Mouse (Mus musculus): ENCODE measurements at regions not wholly inside any gene's neighbourhood (a gene's known extent, or its start where the extent isn't known, plus 50 kb on each side); places are given as distances from the start of the nearest gene placed in this dataset.

- H3K4me2 ChIP-seq (ENCODE audit: low read depth), result no peak overlapping the region
- H3K4me3 ChIP-seq (ENCODE audit: low read depth, low read length), result no peak overlapping the region
- no peaks in the 10 kb centered on the region for H3K9me3 ChIP-seq (ENCODE audit: low read length)
- ATAC-seq, result no peak
- H3K36me3 ChIP-seq (ENCODE audit: insufficient read depth), result no peaks in the 10 kb centered on the region
- TF ChIP-seq CTCF (IDR thresholded peaks at IDR 0.05; ENCODE audit: low read depth), result no peak
- no peak for DNase-seq
- H3K27me3 ChIP-seq (ENCODE audit: insufficient read depth, low read length), result no peaks in the 10 kb centered on the region
- H3K4me1 ChIP-seq (ENCODE audit: insufficient read depth), result no peaks in the 10 kb centered on the region
- no peak overlapping the region for H3K27ac ChIP-seq (ENCODE audit: low read depth, low read length)
- no peak overlapping the region for H3K9ac ChIP-seq
These were observed 506.4 kb downstream of the Nfib start for GRCm38 (mm10) chr4:82199118-82199517.

- ATAC-seq, result no peak
- no peak overlapping the region for H3K4me2 ChIP-seq (ENCODE audit: low read depth)
- no peak overlapping the region for H3K4me3 ChIP-seq (ENCODE audit: low read depth, low read length)
- H3K4me1 ChIP-seq (ENCODE audit: insufficient read depth), result no peaks in the 10 kb centered on the region
- H3K9me3 ChIP-seq (ENCODE audit: low read length), result no peaks in the 10 kb centered on the region
- H3K9ac ChIP-seq, result no peak overlapping the region
- H3K27ac ChIP-seq (ENCODE audit: low read depth, low read length), result no peak overlapping the region
- no peaks in the 10 kb centered on the region for H3K27me3 ChIP-seq (ENCODE audit: insufficient read depth, low read length)
- 70% methylated on average over 6 of the region's 6 CpGs for WGBS
- no peak for TF ChIP-seq CTCF (IDR thresholded peaks at IDR 0.05; ENCODE audit: low read depth)
- H3K36me3 ChIP-seq (ENCODE audit: insufficient read depth), result no peaks in the 10 kb centered on the region
- no peak for DNase-seq
These were observed 507.9 kb downstream of the Nfib start for GRCm38 (mm10) chr4:82197611-82198010.

- no peak overlapping the region for H3K4me2 ChIP-seq (ENCODE audit: low read depth)
- H3K4me3 ChIP-seq (ENCODE audit: low read depth, low read length), result no peak overlapping the region
- no peaks in the 10 kb centered on the region for H3K9me3 ChIP-seq (ENCODE audit: low read length)
- no peak overlapping the region for H3K9ac ChIP-seq
- 89% methylated on average over 6 of the region's 6 CpGs for WGBS
- DNase-seq (no peak), ATAC-seq (no peak)
- H3K36me3 ChIP-seq (ENCODE audit: insufficient read depth), result no peaks in the 10 kb centered on the region
- no peak for TF ChIP-seq CTCF (IDR thresholded peaks at IDR 0.05; ENCODE audit: low read depth)
- H3K4me1 ChIP-seq (ENCODE audit: insufficient read depth), result no peaks in the 10 kb centered on the region
- H3K27ac ChIP-seq (ENCODE audit: low read depth, low read length), result no peak overlapping the region
- no peaks in the 10 kb centered on the region for H3K27me3 ChIP-seq (ENCODE audit: insufficient read depth, low read length)
These were observed 509.4 kb downstream of the Nfib start for GRCm38 (mm10) chr4:82196024-82196647.

- H3K27me3 ChIP-seq (ENCODE audit: insufficient read depth, low read length), result no peaks in the 10 kb centered on the region
- no peak overlapping the region for H3K4me2 ChIP-seq (ENCODE audit: low read depth)
- no peaks in the 10 kb centered on the region for H3K4me1 ChIP-seq (ENCODE audit: insufficient read depth)
- H3K36me3 ChIP-seq (ENCODE audit: insufficient read depth), result no peaks in the 10 kb centered on the region
- no peaks in the 10 kb centered on the region for H3K9me3 ChIP-seq (ENCODE audit: low read length)
- WGBS, result 69% methylated on average over 5 of the region's 5 CpGs
- ATAC-seq (no peak), DNase-seq (no peak)
- TF ChIP-seq CTCF (IDR thresholded peaks at IDR 0.05; ENCODE audit: low read depth), result no peak
- H3K27ac ChIP-seq (ENCODE audit: low read depth, low read length), result no peak overlapping the region
- no peak overlapping the region for H3K9ac ChIP-seq
- H3K4me3 ChIP-seq (ENCODE audit: low read depth, low read length), result no peak overlapping the region
These were observed 511.6 kb downstream of the Nfib start for GRCm38 (mm10) chr4:82193905-82194304.

- H3K4me2 ChIP-seq (ENCODE audit: low read depth), result no peak overlapping the region
- 98% methylated on average over 3 of the region's 3 CpGs for WGBS
- H3K4me3 ChIP-seq (ENCODE audit: low read depth, low read length), result no peak overlapping the region
- H3K27me3 ChIP-seq (ENCODE audit: insufficient read depth, low read length), result no peaks in the 10 kb centered on the region
- no peak for ATAC-seq
- DNase-seq, result no peak
- no peaks in the 10 kb centered on the region for H3K9me3 ChIP-seq (ENCODE audit: low read length)
- no peaks in the 10 kb centered on the region for H3K4me1 ChIP-seq (ENCODE audit: insufficient read depth)
- no peak for TF ChIP-seq CTCF (IDR thresholded peaks at IDR 0.05; ENCODE audit: low read depth)
- no peak overlapping the region for H3K27ac ChIP-seq (ENCODE audit: low read depth, low read length)
- H3K9ac ChIP-seq, result no peak overlapping the region
- H3K36me3 ChIP-seq (ENCODE audit: insufficient read depth), result no peaks in the 10 kb centered on the region
These were observed 518.7 kb downstream of the Nfib start for GRCm38 (mm10) chr4:82186892-82187291.

- no peak for DNase-seq
- no peak overlapping the region for H3K4me2 ChIP-seq (ENCODE audit: low read depth)
- H3K36me3 ChIP-seq (ENCODE audit: insufficient read depth), result no peaks in the 10 kb centered on the region
- H3K4me1 ChIP-seq (ENCODE audit: insufficient read depth), result no peaks in the 10 kb centered on the region
- H3K27ac ChIP-seq (ENCODE audit: low read depth, low read length), result no peak overlapping the region
- H3K9me3 ChIP-seq (ENCODE audit: low read length), result no peaks in the 10 kb centered on the region
- TF ChIP-seq CTCF (IDR thresholded peaks at IDR 0.05; ENCODE audit: low read depth), result no peak
- H3K27me3 ChIP-seq (ENCODE audit: insufficient read depth, low read length), result no peaks in the 10 kb centered on the region
- ATAC-seq, result no peak
- 96% methylated on average over 1 of the region's 1 CpGs for WGBS
- H3K4me3 ChIP-seq (ENCODE audit: low read depth, low read length), result no peak overlapping the region
- no peak overlapping the region for H3K9ac ChIP-seq
These were observed 521.6 kb downstream of the Nfib start for GRCm38 (mm10) chr4:82183974-82184373.

- ATAC-seq (no peak), DNase-seq (no peak)
- H3K4me3 ChIP-seq (ENCODE audit: low read depth, low read length), result no peak overlapping the region
- no peaks in the 10 kb centered on the region for H3K27me3 ChIP-seq (ENCODE audit: insufficient read depth, low read length)
- WGBS, result 91% methylated on average over 5 of the region's 5 CpGs
- no peaks in the 10 kb centered on the region for H3K4me1 ChIP-seq (ENCODE audit: insufficient read depth)
- TF ChIP-seq CTCF (IDR thresholded peaks at IDR 0.05; ENCODE audit: low read depth), result no peak
- no peaks in the 10 kb centered on the region for H3K9me3 ChIP-seq (ENCODE audit: low read length)
- H3K4me2 ChIP-seq (ENCODE audit: low read depth), result no peak overlapping the region
- H3K9ac ChIP-seq, result no peak overlapping the region
- no peak overlapping the region for H3K27ac ChIP-seq (ENCODE audit: low read depth, low read length)
- H3K36me3 ChIP-seq (ENCODE audit: insufficient read depth), result no peaks in the 10 kb centered on the region
These were observed 527.4 kb downstream of the Nfib start for GRCm38 (mm10) chr4:82178112-82178511.
